Mouse (Mus musculus) lung, adult 2 months (tissue): ENCODE measurements around the gene Cyp2d11.
A peak's percentile ranks its signal among the peaks of the same experiment; 100 is the strongest.

Experiments
- CTCF ChIP-seq: fragments of 200-500 bp; IDR thresholded peaks from 2 replicates; pipeline ENCODE4 v1.5.1; 2011; ENCODE audit warnings: mild to moderate bottlenecking, low read length, control low read depth; ENCODE audit not compliant: insufficient read depth
- POLR2A ChIP-seq: fragments of 200-500 bp; IDR thresholded peaks from 2 replicates; pipeline ENCODE4 v1.6.1; 2011; ENCODE audit warnings: low read depth, mild to moderate bottlenecking, control low read depth, low read length, borderline replicate concordance; ENCODE audit errors: extremely low read depth

- peak; percentile 73; the same call in 1 of the 2 replicates for TF ChIP-seq POLR2A
- no peak for TF ChIP-seq CTCF
Measured at GRCm38 (mm10) chr15:82345820-82346470, 47.9 kb downstream of the Cyp2d11 start.
